20 mouse cellular contexts compared by ENCODE assay signal in the genomic region with DNA sequence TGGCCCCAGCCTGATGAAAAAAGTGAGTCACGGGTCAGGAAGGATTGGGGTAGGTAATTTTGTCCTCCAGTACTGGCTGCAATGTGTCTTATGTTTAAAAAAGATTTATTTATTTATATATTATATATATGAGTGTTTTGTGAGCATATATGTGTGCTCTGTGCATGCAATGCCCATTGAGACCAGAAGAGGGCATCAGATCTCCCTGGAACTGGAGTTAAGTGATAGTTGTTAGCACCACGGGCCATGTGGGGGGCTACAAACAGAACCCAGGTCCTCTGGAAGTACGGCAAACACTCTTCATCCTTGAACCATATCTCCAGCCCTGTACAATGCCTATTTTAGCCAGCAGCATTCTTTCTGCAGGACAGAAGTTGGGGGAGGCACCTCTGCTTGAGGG. TPM values are rescaled to one million over a fixed set of nuclear protein-coding genes. Genes with fewer than 3 reads are reported as not detected.
DNase-seq lines count a peak whose midpoint lies in the region; ATAC-seq and TF ChIP-seq lines count a peak whose summit lies in the region.
"Had no signal": no experiment of that assay in that cellular context is flagged by ENCODE, and none has a peak within 500 bp of the region (broad histone marks: within the 10 kb centered on the region; RNA-seq: fewer than 3 reads in every experiment).

No protein-coding gene starts in this region.

- no peak overlapping the region for H3K9ac ChIP-seq in liver, embryonic 14.5 days (replicated peaks)
- no peak overlapping the region for H3K9ac ChIP-seq in forebrain, embryonic 11.5 days (ENCODE audit: low read length)
- H3K9ac ChIP-seq: embryonic facial prominence, embryonic 15.5 days; forebrain, embryonic 13.5 days; stomach, embryonic 15.5 days had no signal

- TF ChIP-seq CTCF in gastrocnemius, adult 2 months (IDR thresholded peaks at IDR 0.05), result peak; percentile 25
- peak; percentile 52 for TF ChIP-seq CTCF in liver, embryonic 14.5 days (IDR thresholded peaks at IDR 0.05; ENCODE audit: low read depth)
- TF ChIP-seq CTCF in bone marrow, adult 2 months (IDR thresholded peaks at IDR 0.05; ENCODE audit: control insufficient read depth, insufficient read depth, low read length), result peak; percentile 21; the same call in 1 of the 2 replicates

- no peak overlapping the region for H3K27ac ChIP-seq in gastrocnemius, adult 2 months
- H3K27ac ChIP-seq in liver, embryonic 14.5 days, result no peak overlapping the region
- no peak overlapping the region for H3K27ac ChIP-seq in bone marrow, adult 2 months (ENCODE audit: control insufficient read depth, insufficient read depth, low read depth, low read length, poor library complexity)
- H3K27ac ChIP-seq in forebrain, embryonic 11.5 days (ENCODE audit: low read depth, low read length), result no peak overlapping the region
- H3K27ac ChIP-seq: embryonic facial prominence, embryonic 15.5 days; forebrain, embryonic 13.5 days; hindbrain, embryonic 10.5 days; stomach, embryonic 15.5 days had no signal

- 65% methylated on average over 3 of the region's 3 CpGs for WGBS in liver, embryonic 14.5 days (ENCODE audit: insufficient replicate concordance)
- 69% methylated on average over 3 of the region's 3 CpGs for WGBS in bone marrow, adult 2 months
- WGBS in forebrain, embryonic 11.5 days, result 79% methylated on average over 3 of the region's 3 CpGs

- H3K27me3 ChIP-seq in liver, embryonic 14.5 days (ENCODE audit: control insufficient read depth, insufficient read depth, low read length), result no peaks in the 10 kb centered on the region
- no peaks in the 10 kb centered on the region for H3K27me3 ChIP-seq in forebrain, embryonic 11.5 days (ENCODE audit: control insufficient read depth, insufficient read depth, low read length)
- H3K27me3 ChIP-seq: embryonic facial prominence, embryonic 15.5 days; forebrain, embryonic 13.5 days; stomach, embryonic 15.5 days had no signal

- TF ChIP-seq EP300 in liver, embryonic 14.5 days (IDR thresholded peaks at IDR 0.05; ENCODE audit: low read depth), result no peak

- H3K4me2 ChIP-seq in liver, embryonic 14.5 days (ENCODE audit: low read depth), result no peak overlapping the region
- no peak overlapping the region for H3K4me2 ChIP-seq in forebrain, embryonic 11.5 days (ENCODE audit: low read depth, low read length, severe bottlenecking)
- H3K4me2 ChIP-seq: embryonic facial prominence, embryonic 15.5 days; forebrain, embryonic 13.5 days; stomach, embryonic 15.5 days had no signal

- no peak for DNase-seq in gastrocnemius, adult 2 months
- no peak for DNase-seq in gastrocnemius, postnatal 10 days
- no peak for DNase-seq in liver, embryonic 14.5 days (ENCODE audit: low read depth in 3 of 3, low spot score in 3 of 3)
- no peak for DNase-seq in liver
- peak; percentile 21 to 24 for DNase-seq in B cell, adult 2 months
- DNase-seq in forebrain, embryonic 11.5 days (ENCODE audit: low spot score), result no peak
- no peak for DNase-seq in adrenal gland, postnatal 4 days (ENCODE audit: low spot score in 2 of 2)
- DNase-seq: adrenal gland, postnatal 10 days; cerebellum, postnatal 36 days; kidney, adult 11 months; layer of hippocampus, postnatal 36 days; lung, postnatal 36 days; midbrain, embryonic 14.5 days; right cerebral cortex, postnatal 4 days had no signal

- H3K4me1 ChIP-seq in liver, embryonic 14.5 days (replicated peaks; ENCODE audit: control insufficient read depth in 2 of 2, insufficient read depth in 2 of 2, low read length in 1 of 2), result no peaks in the 10 kb centered on the region
- H3K4me1 ChIP-seq in bone marrow, adult 2 months (ENCODE audit: control insufficient read depth, insufficient read depth, low read length), result peaks cover 3% of the 10 kb centered on the region
- no peaks in the 10 kb centered on the region for H3K4me1 ChIP-seq in forebrain, embryonic 11.5 days (replicated peaks; ENCODE audit: control insufficient read depth, insufficient read depth, low read length)
- H3K4me1 ChIP-seq: embryonic facial prominence, embryonic 15.5 days; hindbrain, embryonic 10.5 days had no signal

- no peak overlapping the region for H3K4me3 ChIP-seq in gastrocnemius, adult 2 months
- no peak overlapping the region for H3K4me3 ChIP-seq in liver, embryonic 14.5 days (ENCODE audit: insufficient read depth in 1 of 2, low read depth in 2 of 2, low read length in 2 of 2)
- H3K4me3 ChIP-seq in bone marrow, adult 2 months (replicated peaks; ENCODE audit: control insufficient read depth, low read depth, low read length), result no peak overlapping the region
- H3K4me3 ChIP-seq in forebrain, embryonic 11.5 days (ENCODE audit: low read depth, low read length), result no peak overlapping the region
- H3K4me3 ChIP-seq: embryonic facial prominence, embryonic 15.5 days; forebrain, embryonic 13.5 days; hindbrain, embryonic 10.5 days; stomach, embryonic 15.5 days had no signal

- TF ChIP-seq POLR2A in bone marrow, adult 2 months (IDR thresholded peaks at IDR 0.05; ENCODE audit: borderline replicate concordance, control insufficient read depth, low read depth, low read length), result no peak

- H3K36me3 ChIP-seq in liver, embryonic 14.5 days (replicated peaks; ENCODE audit: control insufficient read depth, insufficient read depth, low read depth), result no peaks in the 10 kb centered on the region
- no peaks in the 10 kb centered on the region for H3K36me3 ChIP-seq in forebrain, embryonic 11.5 days (ENCODE audit: control insufficient read depth, insufficient read depth, low read length)
- H3K36me3 ChIP-seq: embryonic facial prominence, embryonic 15.5 days; hindbrain, embryonic 10.5 days; stomach, embryonic 15.5 days had no signal

- no peaks in the 10 kb centered on the region for H3K9me3 ChIP-seq in liver, embryonic 14.5 days (ENCODE audit: control insufficient read depth, low read length)
- H3K9me3 ChIP-seq in forebrain, embryonic 11.5 days (ENCODE audit: control insufficient read depth, low read length), result no peaks in the 10 kb centered on the region
- H3K9me3 ChIP-seq: embryonic facial prominence, embryonic 15.5 days; forebrain, embryonic 13.5 days; hindbrain, embryonic 10.5 days; stomach, embryonic 15.5 days had no signal

- intact Hi-C loops in gastrocnemius, adult 2 months (cut with DNase I), result no loop called here

- ATAC-seq in liver, embryonic 14.5 days (ENCODE audit: insufficient read depth), result no peak
- no peak for ATAC-seq in forebrain, embryonic 11.5 days (replicated peaks; ENCODE audit: low FRiP score)
- ATAC-seq: forebrain, embryonic 13.5 days had no signal

RNA-seq across cellular contexts. Expression of a gene that starts 39.2 kb away (rescaled TPM):
- total RNA-seq in gastrocnemius, adult 2 months (2021), result under 1 TPM; 0.10 to 0.11 TPM
- under 1 TPM; 0.35 to 0.41 TPM for total RNA-seq in gastrocnemius, postnatal 10 days (2021)
- 2.4 TPM in 2 replicates for polyA plus RNA-seq in liver, embryonic 14.5 days (2012; rRNA removed)
- polyA plus RNA-seq in liver, embryonic 14.5 days (2014; fragmentation: Nextera tagmentation; extraction: Ambion mirVana), result 1.2 and 1.5 TPM in 2 replicates
- polyA plus RNA-seq in bone marrow, adult 2 months (2011; ENCODE audit: insufficient read depth, insufficient read length, low replicate concordance, missing spikeins), result 4.6 and 5.4 TPM in 2 replicates
- polyA plus RNA-seq in forebrain, embryonic 11.5 days (2014; fragmentation: Nextera tagmentation; extraction: Ambion mirVana), result 0.12 TPM in 1 of 2 replicates, not detected in the other
- 1 to 10 TPM; 7.1 to 8.1 TPM for total RNA-seq in adrenal gland, postnatal 4 days (2021)
- polyA plus RNA-seq: neural tube, embryonic 11.5 days had no signal

RNA-seq across cellular contexts. Expression of a gene that starts 39.4 kb away (rescaled TPM):
- not detected for total RNA-seq in gastrocnemius, adult 2 months (2021)
- under 1 TPM in 1 of 2 experiments, not detected in 1; 0.16 TPM for total RNA-seq in gastrocnemius, postnatal 10 days (2021)
- polyA plus RNA-seq in liver, embryonic 14.5 days (2012; rRNA removed), result 1.0 and 1.3 TPM in 2 replicates
- 1.3 and 1.8 TPM in 2 replicates for polyA plus RNA-seq in liver, embryonic 14.5 days (2014; fragmentation: Nextera tagmentation; extraction: Ambion mirVana)
- polyA plus RNA-seq in bone marrow, adult 2 months (2011; ENCODE audit: insufficient read depth, insufficient read length, low replicate concordance, missing spikeins), result 7.8 TPM in 1 of 2 replicates, not detected in the other
- polyA plus RNA-seq in forebrain, embryonic 11.5 days (2014; fragmentation: Nextera tagmentation; extraction: Ambion mirVana), result 0.80 and 1.5 TPM in 2 replicates
- total RNA-seq in adrenal gland, postnatal 4 days (2021), result 1 to 10 TPM; 2.6 to 4.2 TPM

Comparison
In these comparisons a context has a peak if more than half of its experiments do, and no peak if none do; other contexts are left out.
1. DNase-seq: peak in B cell, adult 2 months (2 of 2); none in gastrocnemius, adult 2 months (single experiment), gastrocnemius, postnatal 10 days (single experiment), liver, embryonic 14.5 days (0 of 3), liver (single experiment), forebrain, embryonic 11.5 days (single experiment) and adrenal gland, postnatal 4 days (0 of 2).
2. RNA of a gene that starts 39.2 kb away (total RNA-seq): 7.1 to 8.1 TPM in adrenal gland, postnatal 4 days; 0.35 to 0.41 TPM in gastrocnemius, postnatal 10 days and 0.10 to 0.11 TPM in gastrocnemius, adult 2 months; every median in the first group is over 4 times any median in the second.
3. Peak in every context shown above with its lines, with median percentiles within 50 percentile points of each other: CTCF ChIP-seq.